8 mouse cellular contexts compared by ENCODE assay signal in genomic region chrX:162900938-162901337, GRCm38 (mm10). TPM values are rescaled to one million over a fixed set of nuclear protein-coding genes. Genes with fewer than 3 reads are reported as not detected.
DNase-seq lines count a peak whose midpoint lies in the region; ATAC-seq lines count a peak whose summit lies in the region.

Gene Ctps2 (plus strand): TSS chrX:162901238.

- no peaks in the 10 kb centered on the region for H3K4me1 ChIP-seq in lung, embryonic 16.5 days (replicated peaks; ENCODE audit: control insufficient read depth, insufficient read depth, low read length)
- H3K4me1 ChIP-seq in embryonic facial prominence, embryonic 10.5 days = peaks cover 5% of the 10 kb centered on the region; the same call in 1 of the 2 replicates
- no peaks in the 10 kb centered on the region for H3K4me1 ChIP-seq in limb, embryonic 12.5 days (replicated peaks)

- no peak for ATAC-seq in lung, embryonic 16.5 days (ENCODE audit: low read depth)
- 0 out of 2 replicates have a peak, but pooled peaks have one; percentile 4 for ATAC-seq in limb, embryonic 12.5 days (ENCODE audit: insufficient number of reproducible peaks, insufficient read depth, low FRiP score, low TSS enrichment, low read depth)
- no peak for ATAC-seq in neutrophil, adult 5-6 weeks (ENCODE audit: extremely low read depth, insufficient number of reproducible peaks, low FRiP score, poor library complexity, severe bottlenecking)

- H3K36me3 ChIP-seq in lung, embryonic 16.5 days (ENCODE audit: control insufficient read depth, insufficient read depth, low read length) = no peaks in the 10 kb centered on the region
- H3K36me3 ChIP-seq in embryonic facial prominence, embryonic 10.5 days (replicated peaks) = no peaks in the 10 kb centered on the region
- H3K36me3 ChIP-seq in limb, embryonic 12.5 days = no peaks in the 10 kb centered on the region

- H3K9ac ChIP-seq in lung, embryonic 16.5 days (ENCODE audit: low read length) = peak within 1 kb of the TSS; percentile 75
- H3K9ac ChIP-seq in limb, embryonic 12.5 days (replicated peaks) = peak within 1 kb of the TSS; percentile 68

- WGBS in lung, embryonic 16.5 days = 25% methylated on average over 4 of the region's 4 CpGs
- 30% methylated on average over 4 of the region's 4 CpGs for whole genome bisulfite sequencing in embryonic facial prominence, embryonic 10.5 days
- 30% methylated on average over 4 of the region's 4 CpGs for WGBS in limb, embryonic 12.5 days

- H3K4me2 ChIP-seq in lung, embryonic 16.5 days (ENCODE audit: low read depth, low read length) = peak within 1 kb of the TSS; percentile 63
- peak within 1 kb of the TSS; percentile 52 for H3K4me2 ChIP-seq in limb, embryonic 12.5 days

- peak within 1 kb of the TSS; percentile 89 for H3K27ac ChIP-seq in lung, embryonic 16.5 days (ENCODE audit: low read length)
- peak within 1 kb of the TSS; percentile 84 for H3K27ac ChIP-seq in embryonic facial prominence, embryonic 10.5 days (replicated peaks)
- peak within 1 kb of the TSS; percentile 85 for H3K27ac ChIP-seq in limb, embryonic 12.5 days

- no peak for DNase-seq in lung, postnatal 14 days
- DNase-seq in embryonic facial prominence, embryonic 10.5 days (ENCODE audit: low spot score) = no peak
- DNase-seq in heart, postnatal 14 days = no peak
- DNase-seq in right cerebral cortex, postnatal 25 days = no peak
- DNase-seq in lung, postnatal 4 days = no peak

- no peaks in the 10 kb centered on the region for H3K9me3 ChIP-seq in lung, embryonic 16.5 days (ENCODE audit: control insufficient read depth, low read length)
- no peaks in the 10 kb centered on the region for H3K9me3 ChIP-seq in embryonic facial prominence, embryonic 10.5 days
- H3K9me3 ChIP-seq in limb, embryonic 12.5 days = no peaks in the 10 kb centered on the region

- H3K27me3 ChIP-seq in lung, embryonic 16.5 days (ENCODE audit: control insufficient read depth, insufficient read depth, low read depth, low read length) = no peaks in the 10 kb centered on the region
- peaks cover 43% of the 10 kb centered on the region for H3K27me3 ChIP-seq in embryonic facial prominence, embryonic 10.5 days (replicated peaks; ENCODE audit: low read depth, poor library complexity, severe bottlenecking)
- H3K27me3 ChIP-seq in limb, embryonic 12.5 days = peaks cover 9% of the 10 kb centered on the region

- H3K4me3 ChIP-seq in lung, embryonic 16.5 days (ENCODE audit: low read length) = peak within 1 kb of the TSS; percentile 66
- H3K4me3 ChIP-seq in embryonic facial prominence, embryonic 10.5 days = peak within 1 kb of the TSS; percentile 71
- peak within 1 kb of the TSS; percentile 60 for H3K4me3 ChIP-seq in limb, embryonic 12.5 days (replicated peaks)

- intact Hi-C loops in heart, postnatal 14 days (cut with DNase I) = no loop called here

RNA-seq across cellular contexts. Expression of gene Ctps2, which starts in this region (rescaled TPM):
- polyA plus RNA-seq in lung, embryonic 16.5 days (2015; fragmentation: Nextera tagmentation; extraction: Ambion mirVana) = 96.6 and 97.3 TPM in 2 replicates
- 69.2 and 77.9 TPM in 2 replicates for polyA plus RNA-seq in embryonic facial prominence, embryonic 10.5 days (2016; fragmentation: Nextera tagmentation; extraction: Ambion mirVana)
- total RNA-seq in heart, postnatal 14 days (2021) = 10 to 100 TPM; 19.6 to 25.4 TPM
- 114 and 118 TPM in 2 replicates for polyA plus RNA-seq in limb, embryonic 12.5 days (2016; fragmentation: Nextera tagmentation; extraction: Ambion mirVana)
- total RNA-seq in neutrophil, adult 5-6 weeks (2017) = 118 and 165 TPM in 2 replicates
